Mouse (Mus musculus) left cerebral cortex, adult 18-20 months (tissue): ENCODE results near the gene Pde11a. TPM values are rescaled to one million over a fixed set of nuclear protein-coding genes. Genes with fewer than 3 reads are reported as not detected.
A peak's percentile ranks its signal among the peaks of the same experiment; 100 is the strongest.

Experiments used
- DNase-seq, 2 experiments: peaks; one replicate each; pipeline ENCODE4 v3.0.0; 2021 to 2022; ENCODE audit warnings: low spot score in 2 of 2, mixed read lengths in 1 of 2
- total RNA-seq, 2 experiments: library from RNA; stranded (reverse); gene quantifications; 2 replicates each; pipeline ENCODE4 v1.2.3; 2021

Pde11a gene
- total RNA-seq, 2 experiments from 2014 or later: 3.8 to 4.6 TPM

GRCm38 (mm10) chr2:76098381-76098780, 240.2 kb downstream of the Pde11a start:
- no peak for DNase-seq

- no peak for DNase-seq
Observed at GRCm38 (mm10) chr2:76097847-76098246, 240.7 kb downstream of the Pde11a start.

- no peak for DNase-seq
Observed at GRCm38 (mm10) chr2:76097284-76097683, 241.3 kb downstream of the Pde11a start.

- no peak for DNase-seq
Observed at GRCm38 (mm10) chr2:76095861-76096260, 242.7 kb downstream of the Pde11a start.

- DNase-seq: no peak
Observed at GRCm38 (mm10) chr2:76090506-76090905, 248.1 kb downstream of the Pde11a start.

- no peak for DNase-seq
Observed at GRCm38 (mm10) chr2:76088844-76089243, 249.7 kb downstream of the Pde11a start.

GRCm38 (mm10) chr2:76088413-76088812, 250.2 kb downstream of the Pde11a start:
- DNase-seq: no peak

- DNase-seq: no peak
Observed at GRCm38 (mm10) chr2:76087170-76087569, 251.4 kb downstream of the Pde11a start.

GRCm38 (mm10) chr2:76084982-76085381, 253.6 kb downstream of the Pde11a start:
- DNase-seq: no peak

GRCm38 (mm10) chr2:76083901-76084300, 254.7 kb downstream of the Pde11a start:
- DNase-seq: no peak

GRCm38 (mm10) chr2:76083396-76083795, 255.2 kb downstream of the Pde11a start:
- no peak for DNase-seq

- DNase-seq: no peak
Observed at GRCm38 (mm10) chr2:76081991-76082390, 256.6 kb downstream of the Pde11a start.

- DNase-seq: no peak
Observed at GRCm38 (mm10) chr2:76080549-76080948, 258.0 kb downstream of the Pde11a start.

- no peak for DNase-seq
Observed at GRCm38 (mm10) chr2:76076838-76077237, 261.7 kb downstream of the Pde11a start.

- DNase-seq: no peak
Observed at GRCm38 (mm10) chr2:76076047-76076446, 262.5 kb downstream of the Pde11a start.

- DNase-seq: no peak
Observed at GRCm38 (mm10) chr2:76073079-76073478, 265.5 kb downstream of the Pde11a start.

GRCm38 (mm10) chr2:76070432-76071306, 267.9 kb downstream of the Pde11a start:
- peak; percentile 53 to 69 for DNase-seq

GRCm38 (mm10) chr2:76069238-76069637, 269.3 kb downstream of the Pde11a start:
- DNase-seq: no peak

- no peak for DNase-seq
Observed at GRCm38 (mm10) chr2:76068155-76068554, 270.4 kb downstream of the Pde11a start.

- DNase-seq: peak in 1 of 2 experiments; percentile 15
Observed at GRCm38 (mm10) chr2:76067144-76067543, 271.4 kb downstream of the Pde11a start.

- no peak for DNase-seq
Observed at GRCm38 (mm10) chr2:76065292-76065691, 273.3 kb downstream of the Pde11a start.

- peak in 1 of 2 experiments; percentile 25 for DNase-seq
Observed at GRCm38 (mm10) chr2:76064078-76064477, 274.5 kb downstream of the Pde11a start.

- DNase-seq: no peak
Observed at GRCm38 (mm10) chr2:76060207-76060606, 278.4 kb downstream of the Pde11a start.
